Mouse (Mus musculus): ENCODE measurements around the gene Gm11549. TPM values are rescaled to one million over a fixed set of nuclear protein-coding genes. Genes with fewer than 3 reads are reported as not detected.

Gm11549 gene
- total and polyA plus RNA-seq, 2 experiments from 2014 or later: 0.53 to 1.3 TPM

DNA sequence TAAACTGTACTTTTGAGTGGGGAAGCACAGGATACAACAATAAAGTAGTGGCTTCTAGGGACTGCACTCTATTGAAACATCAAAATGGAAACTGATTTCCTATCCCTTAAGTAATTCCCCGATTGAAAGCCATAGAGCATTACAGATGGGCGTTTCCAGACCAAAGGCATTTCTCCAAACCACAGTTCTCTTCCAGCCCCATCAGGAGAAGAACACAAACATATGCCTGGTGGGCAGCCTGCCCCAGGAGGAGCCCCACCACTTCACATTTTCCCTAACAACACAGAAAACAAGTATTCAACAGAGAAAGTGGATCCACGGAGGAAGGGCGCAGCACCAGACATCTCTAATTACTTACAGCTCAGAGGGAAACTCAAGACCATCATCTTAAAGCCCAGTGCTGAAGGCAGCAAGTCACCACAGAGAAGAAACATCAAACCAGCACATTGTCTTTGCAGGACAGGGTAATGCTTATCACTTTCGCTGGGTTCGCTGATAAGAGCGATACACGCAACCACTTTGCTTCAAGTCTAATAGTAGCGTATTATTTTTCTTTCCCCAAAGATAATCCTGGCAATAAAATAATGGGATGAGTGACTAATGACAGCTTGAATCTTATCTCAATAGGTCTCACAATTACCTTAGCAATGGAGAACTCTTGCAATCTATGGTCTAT is 28.8 kb downstream of the Gm11549 start:
- no peak for DNase-seq (ENCODE audit: low spot score)
- Histone ChIP-seq H3K4me3 (ENCODE audit: low read length) (no peak overlapping the region), H3K9me3 (ENCODE audit: low read length) (no peaks in the 10 kb centered on the region), H3K9ac (replicated peaks; ENCODE audit: low read length) (no peak overlapping the region), H3K27me3 (ENCODE audit: insufficient read depth, low read length) (no peaks in the 10 kb centered on the region; the same call in 1 of the 2 replicates), H3K4me1 (ENCODE audit: insufficient read depth, low read length) (no peaks in the 10 kb centered on the region), H3K27ac (no peak overlapping the region), H3K4me2 (ENCODE audit: low read depth, low read length) (no peak overlapping the region), H3K36me3 (ENCODE audit: insufficient read depth, low read length) (no peaks in the 10 kb centered on the region)
- no peak for ATAC-seq
- TF ChIP-seq CTCF (IDR thresholded peaks at IDR 0.05; ENCODE audit: low read depth): no peak
- 88% methylated on average over 9 of the region's 9 CpGs for WGBS

DNA sequence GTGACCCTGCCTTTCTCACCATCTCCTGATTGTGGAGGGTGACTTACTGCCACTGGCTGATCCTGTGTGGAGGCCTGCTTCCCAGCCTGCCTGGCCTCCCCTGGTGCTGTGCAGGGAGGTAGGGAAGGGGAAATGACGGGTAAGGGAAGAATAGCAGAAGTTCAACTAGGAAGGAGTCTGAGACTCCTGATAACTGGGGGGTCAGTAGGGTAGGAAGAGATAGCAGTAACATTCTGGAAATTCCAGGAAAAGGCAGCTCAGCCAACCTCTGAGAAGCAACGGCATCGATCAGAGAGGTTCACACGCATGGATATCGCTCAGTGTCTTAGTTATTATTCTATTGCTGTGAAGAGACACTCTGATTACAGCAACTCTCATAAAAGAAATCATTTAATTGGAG is 30.1 kb downstream of the Gm11549 start:
- ATAC-seq (no peak), DNase-seq (ENCODE audit: low spot score) (no peak)
- Histone ChIP-seq H3K27me3 (ENCODE audit: insufficient read depth, low read length) (no peaks in the 10 kb centered on the region; the same call in 1 of the 2 replicates), H3K36me3 (ENCODE audit: insufficient read depth, low read length) (no peaks in the 10 kb centered on the region), H3K4me2 (ENCODE audit: low read depth, low read length) (no peak overlapping the region), H3K4me3 (ENCODE audit: low read length) (no peak overlapping the region), H3K27ac (no peak overlapping the region), H3K4me1 (ENCODE audit: insufficient read depth, low read length) (no peaks in the 10 kb centered on the region), H3K9ac (replicated peaks; ENCODE audit: low read length) (no peak overlapping the region), H3K9me3 (ENCODE audit: low read length) (no peaks in the 10 kb centered on the region)
- TF ChIP-seq CTCF (IDR thresholded peaks at IDR 0.05; ENCODE audit: low read depth): no peak
- 97% methylated on average over 5 of the region's 5 CpGs for WGBS

DNA sequence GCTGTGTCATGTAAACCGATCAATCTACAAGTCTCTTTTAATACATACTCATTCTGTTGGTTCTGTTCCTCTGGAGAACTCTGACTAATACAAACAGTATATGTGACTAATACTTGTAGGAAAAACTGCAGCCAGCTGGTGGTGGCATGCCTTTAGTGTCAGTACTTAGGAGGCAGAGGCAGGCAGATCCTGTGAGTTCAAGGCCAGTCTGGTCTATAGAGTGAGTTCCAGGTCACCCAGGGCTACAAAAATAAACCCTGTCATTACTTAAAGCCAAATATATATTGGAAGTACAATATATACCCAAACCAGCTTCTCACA is 32.1 kb downstream of the Gm11549 start:
- no peak overlapping the region for H3K4me3 ChIP-seq (ENCODE audit: low read length)
- H3K27ac ChIP-seq: no peak overlapping the region
- no peaks in the 10 kb centered on the region for H3K9me3 ChIP-seq (ENCODE audit: low read length)
- no peaks in the 10 kb centered on the region for H3K36me3 ChIP-seq (ENCODE audit: insufficient read depth, low read length)
- 100% methylated on average over 1 of the region's 1 CpGs for WGBS
- no peak overlapping the region for H3K9ac ChIP-seq (replicated peaks; ENCODE audit: low read length)
- DNase-seq (ENCODE audit: low spot score) (no peak), ATAC-seq (no peak)
- H3K4me2 ChIP-seq (ENCODE audit: low read depth, low read length): no peak overlapping the region
- H3K27me3 ChIP-seq (ENCODE audit: insufficient read depth, low read length): no peaks in the 10 kb centered on the region; the same call in 1 of the 2 replicates
- TF ChIP-seq CTCF (IDR thresholded peaks at IDR 0.05; ENCODE audit: low read depth): no peak
- no peaks in the 10 kb centered on the region for H3K4me1 ChIP-seq (ENCODE audit: insufficient read depth, low read length)

DNA sequence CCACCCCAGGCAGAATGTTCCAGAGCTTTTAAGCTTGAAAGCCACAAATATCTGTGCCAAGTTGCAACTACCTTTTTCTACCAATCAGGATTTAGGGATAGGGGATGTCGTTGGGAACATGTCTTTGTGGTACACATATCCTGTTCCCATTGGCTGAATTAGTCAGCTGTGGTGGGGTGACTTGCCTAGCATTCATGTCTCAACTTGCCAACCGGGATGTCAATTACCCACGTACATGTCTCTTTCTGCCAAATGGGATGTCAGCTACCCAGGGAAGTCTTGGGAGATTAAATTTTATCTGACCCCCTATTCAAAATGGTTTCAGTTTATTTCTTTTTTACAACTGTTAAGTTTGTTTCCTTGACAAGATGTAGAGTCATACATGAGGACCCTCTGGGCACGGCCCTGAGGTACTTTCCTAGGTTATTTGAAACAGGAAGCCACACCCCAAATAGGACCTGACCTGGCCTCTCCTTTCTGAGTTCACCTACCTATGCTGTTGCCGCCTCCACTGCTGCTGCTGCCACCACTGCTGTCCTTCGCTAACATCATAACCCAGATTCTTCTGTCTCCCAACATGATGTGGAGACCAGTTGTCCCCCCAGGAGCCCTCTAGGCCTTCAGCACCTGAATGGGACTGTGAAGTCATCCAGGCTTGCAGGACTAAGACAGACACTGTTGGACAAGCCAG is 32.6 kb downstream of the Gm11549 start:
- ATAC-seq: no peak
- H3K9me3 ChIP-seq (ENCODE audit: low read length): no peaks in the 10 kb centered on the region
- H3K4me1 ChIP-seq (ENCODE audit: insufficient read depth, low read length): no peaks in the 10 kb centered on the region
- no peaks in the 10 kb centered on the region; the same call in 1 of the 2 replicates for H3K27me3 ChIP-seq (ENCODE audit: insufficient read depth, low read length)
- no peaks in the 10 kb centered on the region for H3K36me3 ChIP-seq (ENCODE audit: insufficient read depth, low read length)
- no peak overlapping the region for H3K4me3 ChIP-seq (ENCODE audit: low read length)
- H3K27ac ChIP-seq: no peak overlapping the region
- no peak for DNase-seq (ENCODE audit: low spot score)
- 89% methylated on average over 6 of the region's 6 CpGs for WGBS
- TF ChIP-seq CTCF (IDR thresholded peaks at IDR 0.05; ENCODE audit: low read depth): no peak
- no peak overlapping the region for H3K9ac ChIP-seq (replicated peaks; ENCODE audit: low read length)
- no peak overlapping the region for H3K4me2 ChIP-seq (ENCODE audit: low read depth, low read length)

DNA sequence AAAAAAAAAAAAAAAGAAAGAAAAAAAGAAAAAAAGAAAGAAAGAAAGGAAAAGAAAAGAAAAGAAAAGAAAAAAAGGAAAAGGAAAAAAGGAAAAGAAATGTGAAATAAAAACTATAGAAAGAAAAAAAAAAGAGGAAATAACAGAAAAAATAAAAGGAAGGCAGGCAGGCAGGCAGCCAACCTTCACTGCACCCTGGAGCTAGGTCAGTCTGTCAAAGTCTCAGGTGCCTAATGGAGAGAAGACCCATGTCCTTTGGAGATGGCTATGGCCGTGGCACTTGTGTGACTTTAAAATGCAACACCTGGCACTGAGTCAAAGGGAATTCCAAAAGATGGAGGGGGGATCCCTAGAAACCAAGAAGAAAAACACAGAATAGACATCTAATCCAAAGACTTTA is 33.2 kb downstream of the Gm11549 start:
- 27% methylated on average over 1 of the region's 1 CpGs for WGBS
- Histone ChIP-seq H3K4me1 (ENCODE audit: insufficient read depth, low read length) (no peaks in the 10 kb centered on the region), H3K27me3 (ENCODE audit: insufficient read depth, low read length) (no peaks in the 10 kb centered on the region; the same call in 1 of the 2 replicates), H3K4me3 (ENCODE audit: low read length) (no peak overlapping the region), H3K9me3 (ENCODE audit: low read length) (no peaks in the 10 kb centered on the region), H3K9ac (replicated peaks; ENCODE audit: low read length) (no peak overlapping the region), H3K36me3 (ENCODE audit: insufficient read depth, low read length) (no peaks in the 10 kb centered on the region), H3K27ac (no peak overlapping the region), H3K4me2 (ENCODE audit: low read depth, low read length) (no peak overlapping the region)
- ATAC-seq: no peak
- no peak for TF ChIP-seq CTCF (IDR thresholded peaks at IDR 0.05; ENCODE audit: low read depth)
- DNase-seq (ENCODE audit: low spot score): no peak

DNA sequence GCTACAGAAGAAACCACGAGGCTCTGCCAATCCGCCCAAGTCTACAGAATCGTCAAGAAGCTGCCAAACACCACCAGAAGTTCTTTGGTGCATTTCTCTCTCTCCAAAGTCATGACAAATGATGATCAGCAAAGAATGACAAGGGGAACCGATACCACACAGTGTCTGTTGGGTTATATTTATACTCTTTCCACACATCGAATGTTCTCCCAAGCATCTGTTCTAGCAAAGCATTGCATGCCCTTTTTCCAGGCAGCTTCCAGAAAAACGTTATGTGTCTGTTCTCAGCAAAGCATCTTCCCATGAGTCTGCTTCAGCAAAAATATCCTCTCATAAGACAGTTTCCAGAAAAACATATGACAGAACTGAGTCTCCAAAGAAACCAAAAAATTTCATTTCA is 34.7 kb downstream of the Gm11549 start:
- Histone ChIP-seq H3K4me1 (ENCODE audit: insufficient read depth, low read length) (peaks cover 2% of the 10 kb centered on the region; the same call in 1 of the 2 replicates), H3K36me3 (ENCODE audit: insufficient read depth, low read length) (no peaks in the 10 kb centered on the region), H3K9ac (replicated peaks; ENCODE audit: low read length) (no peak overlapping the region), H3K4me3 (ENCODE audit: low read length) (no peak overlapping the region), H3K4me2 (ENCODE audit: low read depth, low read length) (no peak overlapping the region), H3K27me3 (ENCODE audit: insufficient read depth, low read length) (no peaks in the 10 kb centered on the region), H3K9me3 (ENCODE audit: low read length) (no peaks in the 10 kb centered on the region), H3K27ac (no peak overlapping the region)
- WGBS: 88% methylated on average over 6 of the region's 6 CpGs
- TF ChIP-seq CTCF (IDR thresholded peaks at IDR 0.05; ENCODE audit: low read depth): no peak
- no peak for DNase-seq (ENCODE audit: low spot score)
- no peak for ATAC-seq

DNA sequence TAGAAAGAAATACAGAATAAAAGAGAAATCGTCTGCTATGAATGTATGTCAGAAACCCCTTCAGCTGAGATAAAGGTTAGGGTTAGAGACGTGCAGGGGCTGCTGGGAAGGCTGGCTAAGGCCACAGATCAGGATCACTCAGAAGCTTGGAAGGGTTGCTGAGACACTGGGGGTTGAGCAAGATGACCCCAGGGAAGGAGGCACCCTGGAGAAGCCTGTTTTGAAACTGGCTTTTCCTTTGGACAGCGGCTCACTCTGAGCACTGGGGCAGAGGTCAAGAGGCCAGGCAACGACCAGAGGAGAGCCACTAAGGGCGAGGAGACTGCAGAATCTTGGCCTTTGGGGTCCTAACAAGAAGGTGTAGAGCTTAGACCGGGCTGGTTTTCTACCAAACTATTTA is 35.4 kb downstream of the Gm11549 start:
- Histone ChIP-seq H3K4me2 (ENCODE audit: low read depth, low read length) (no peak overlapping the region), H3K4me1 (ENCODE audit: insufficient read depth, low read length) (peaks cover 6% of the 10 kb centered on the region; the same call in 1 of the 2 replicates), H3K9me3 (ENCODE audit: low read length) (no peaks in the 10 kb centered on the region), H3K36me3 (ENCODE audit: insufficient read depth, low read length) (no peaks in the 10 kb centered on the region), H3K27me3 (ENCODE audit: insufficient read depth, low read length) (no peaks in the 10 kb centered on the region), H3K4me3 (ENCODE audit: low read length) (no peak overlapping the region), H3K9ac (replicated peaks; ENCODE audit: low read length) (no peak overlapping the region), H3K27ac (no peak overlapping the region)
- ATAC-seq (no peak), DNase-seq (ENCODE audit: low spot score) (no peak)
- no peak for TF ChIP-seq CTCF (IDR thresholded peaks at IDR 0.05; ENCODE audit: low read depth)
- WGBS: 65% methylated on average over 6 of the region's 6 CpGs
